Comparison of ENCODE assay signal across 16 mouse cellular contexts in genomic region chr17:29925608-29926606, GRCm38 (mm10). TPM values are rescaled to one million over a fixed set of nuclear protein-coding genes. Genes with fewer than 3 reads are reported as not detected.
DNase-seq lines count a peak whose midpoint lies in the region; ATAC-seq and TF ChIP-seq lines count a peak whose summit lies in the region.
"Had no signal": no experiment of that assay in that cellular context is flagged by ENCODE, and none has a peak within 500 bp of the region (broad histone marks: within the 10 kb centered on the region; RNA-seq: fewer than 3 reads in every experiment).

No protein-coding gene starts in this region.

- H3K36me3 ChIP-seq in forebrain, embryonic 15.5 days: no peaks in the 10 kb centered on the region
- H3K36me3 ChIP-seq in forebrain, embryonic 10.5 days (replicated peaks): no peaks in the 10 kb centered on the region
- H3K36me3 ChIP-seq in MEL (ENCODE audit: control insufficient read depth in 1 of 2, insufficient read depth in 2 of 2, low read length in 2 of 2): peaks cover 0 to 7% of the 10 kb centered on the region in 2 experiments; a peak in 2 of 4 replicates
- H3K36me3 ChIP-seq in intestine, postnatal 0 days (ENCODE audit: control insufficient read depth, insufficient read depth): no peaks in the 10 kb centered on the region
- H3K36me3 ChIP-seq: liver, embryonic 13.5 days; midbrain, embryonic 12.5 days had no signal

- TF ChIP-seq CTCF in MEL (IDR thresholded peaks at IDR 0.05 in 2 of 3, conservative IDR thresholded peaks at IDR 0.05 in 1 of 3; ENCODE audit: control insufficient read depth in 1 of 3, insufficient read depth in 1 of 3, low read depth in 2 of 3, low read length in 3 of 3, poor library complexity in 1 of 3, severe bottlenecking in 1 of 3): peak in 2 of 3 experiments; percentile 10 to 37; a peak in 3 of 6 replicates
- no peak for TF ChIP-seq CTCF in intestine, postnatal 0 days (IDR thresholded peaks at IDR 0.05; ENCODE audit: low read depth)

- H3K4me3 ChIP-seq in forebrain, embryonic 15.5 days: no peak overlapping the region
- no peak overlapping the region for H3K4me3 ChIP-seq in forebrain, embryonic 10.5 days
- no peak overlapping the region for H3K4me3 ChIP-seq in MEL (ENCODE audit: control insufficient read depth in 1 of 2, insufficient read depth in 1 of 2, low read depth in 2 of 2, low read length in 2 of 2)
- H3K4me3 ChIP-seq in intestine, postnatal 0 days (ENCODE audit: low read depth, low read length): no peak overlapping the region
- H3K4me3 ChIP-seq: liver, embryonic 13.5 days; midbrain, embryonic 12.5 days had no signal

- H3K4me1 ChIP-seq in forebrain, embryonic 15.5 days: peaks cover 29% of the 10 kb centered on the region
- H3K4me1 ChIP-seq in forebrain, embryonic 10.5 days: peaks cover 9% of the 10 kb centered on the region
- peaks cover 0 to 8% of the 10 kb centered on the region in 2 experiments; a peak in 2 of 4 replicates for H3K4me1 ChIP-seq in MEL (ENCODE audit: control insufficient read depth in 1 of 2, insufficient read depth in 2 of 2, low read length in 2 of 2)
- no peaks in the 10 kb centered on the region for H3K4me1 ChIP-seq in intestine, postnatal 0 days (replicated peaks; ENCODE audit: control insufficient read depth, insufficient read depth, low read length)

- DNase-seq in forebrain, embryonic 10.5 days (ENCODE audit: extremely low spot score, low spot score): no peak
- peak; percentile 43 to 48 for DNase-seq in right cerebral cortex, postnatal 10 days (ENCODE audit: low spot score in 2 of 2)
- no peak for DNase-seq in right cerebral cortex, postnatal 25 days
- no peak for DNase-seq in MEL (ENCODE audit: low read depth, low spot score)
- peak; percentile 23 for DNase-seq in induced T-regulatory cell, adult 2 months (ENCODE audit: low read depth)
- DNase-seq: cerebellum, adult 2 months; embryo, embryonic 11 days; heart, adult 11 months; kidney, adult 8-10 months; liver, embryonic 13.5 days; lung, postnatal 14 days had no signal

- H3K9me3 ChIP-seq in forebrain, embryonic 15.5 days: no peaks in the 10 kb centered on the region
- H3K9me3 ChIP-seq in forebrain, embryonic 10.5 days: no peaks in the 10 kb centered on the region
- no peaks in the 10 kb centered on the region for H3K9me3 ChIP-seq in MEL (replicated peaks; ENCODE audit: insufficient read depth, low read length)
- no peaks in the 10 kb centered on the region for H3K9me3 ChIP-seq in intestine, postnatal 0 days (ENCODE audit: control insufficient read depth)
- H3K9me3 ChIP-seq: liver, embryonic 13.5 days; midbrain, embryonic 12.5 days had no signal

- no peak overlapping the region for H3K9ac ChIP-seq in forebrain, embryonic 15.5 days (replicated peaks)
- no peak overlapping the region for H3K9ac ChIP-seq in MEL (ENCODE audit: control insufficient read depth, low read depth, low read length, poor library complexity, severe bottlenecking)
- H3K9ac ChIP-seq in intestine, postnatal 0 days (ENCODE audit: low read depth, low read length): no peak overlapping the region
- H3K9ac ChIP-seq: hindbrain, embryonic 14.5 days; liver, embryonic 13.5 days; midbrain, embryonic 12.5 days had no signal

- no peak for TF ChIP-seq POLR2A in MEL (IDR thresholded peaks at IDR 0.05; ENCODE audit: control insufficient read depth in 1 of 2, insufficient read depth in 1 of 2, low read depth in 1 of 2, low read length in 2 of 2, poor library complexity in 1 of 2)

- TF ChIP-seq EP300 in MEL (IDR thresholded peaks at IDR 0.05; ENCODE audit: low read depth in 1 of 2, low read length in 2 of 2): no peak

- no peak overlapping the region for H3K4me2 ChIP-seq in forebrain, embryonic 15.5 days (replicated peaks)
- H3K4me2 ChIP-seq in intestine, postnatal 0 days (replicated peaks; ENCODE audit: low read depth): no peak overlapping the region
- H3K4me2 ChIP-seq: hindbrain, embryonic 14.5 days; liver, embryonic 13.5 days; midbrain, embryonic 12.5 days had no signal

- peak overlapping the region; percentile 53; the same call in 1 of the 2 replicates for H3K27ac ChIP-seq in forebrain, embryonic 15.5 days (replicated peaks)
- H3K27ac ChIP-seq in forebrain, embryonic 10.5 days: no peak overlapping the region
- H3K27ac ChIP-seq in MEL (ENCODE audit: control insufficient read depth, low read depth, low read length): no peak overlapping the region
- no peak overlapping the region for H3K27ac ChIP-seq in intestine, postnatal 0 days (ENCODE audit: low read depth, low read length)
- H3K27ac ChIP-seq: hindbrain, embryonic 14.5 days; liver, embryonic 13.5 days; midbrain, embryonic 12.5 days had no signal

- 44% methylated on average over 26 of the region's 26 CpGs for WGBS in forebrain, embryonic 15.5 days
- WGBS in forebrain, embryonic 10.5 days: 72% methylated on average over 26 of the region's 26 CpGs
- 72% methylated on average over 26 of the region's 26 CpGs for WGBS in intestine, postnatal 0 days

- H3K79me2 ChIP-seq in MEL (ENCODE audit: control insufficient read depth, insufficient read depth, low read length, poor library complexity): no peaks in the 10 kb centered on the region

- peak; percentile 53; the same call in 1 of the 2 replicates for ATAC-seq in forebrain, embryonic 15.5 days (replicated peaks)
- no peak for ATAC-seq in intestine, postnatal 0 days
- no peak for ATAC-seq in megakaryocyte, adult 5-6 weeks (ENCODE audit: poor library complexity, severe bottlenecking)

- H3K27me3 ChIP-seq in forebrain, embryonic 15.5 days: peaks cover 6% of the 10 kb centered on the region; the same call in 1 of the 2 replicates
- peaks cover 28% of the 10 kb centered on the region for H3K27me3 ChIP-seq in forebrain, embryonic 10.5 days (ENCODE audit: poor library complexity, severe bottlenecking)
- no peaks in the 10 kb centered on the region for H3K27me3 ChIP-seq in MEL (ENCODE audit: control insufficient read depth in 1 of 2, insufficient read depth in 2 of 2, low read length in 2 of 2)
- H3K27me3 ChIP-seq in intestine, postnatal 0 days (replicated peaks; ENCODE audit: control insufficient read depth, insufficient read depth, low read length): no peaks in the 10 kb centered on the region

- TF ChIP-seq RAD21 in MEL (IDR thresholded peaks at IDR 0.05; ENCODE audit: low read depth, low read length): no peak

TF ChIP-seq in MEL, 35 proteins besides CTCF, POLR2A, EP300 and RAD21:
- no peak for TF ChIP-seq GABPA (IDR thresholded peaks at IDR 0.05; ENCODE audit: low read depth, low read length)
- TF ChIP-seq CHD1 (IDR thresholded peaks at IDR 0.05; ENCODE audit: low read depth, low read length): no peak
- no peak for TF ChIP-seq ZKSCAN1 (IDR thresholded peaks at IDR 0.05; ENCODE audit: low read depth, low read length)
- no peak for TF ChIP-seq ZC3H11A (IDR thresholded peaks at IDR 0.05; ENCODE audit: low read depth, low read length)
- TF ChIP-seq RCOR1 (IDR thresholded peaks at IDR 0.05; ENCODE audit: low read depth, low read length): no peak
- no peak for TF ChIP-seq NELFE (IDR thresholded peaks at IDR 0.05; ENCODE audit: low read depth, low read length)
- TF ChIP-seq SMC3 (IDR thresholded peaks at IDR 0.05; ENCODE audit: low read depth, low read length): no peak
- TF ChIP-seq MAZ (IDR thresholded peaks at IDR 0.05; ENCODE audit: low read depth, low read length): no peak
- no peak for TF ChIP-seq USF2 (IDR thresholded peaks at IDR 0.05; ENCODE audit: borderline replicate concordance in 1 of 2, insufficient read depth in 1 of 2, low read depth in 1 of 2, low read length in 2 of 2)
- no peak for TF ChIP-seq ELF1 (IDR thresholded peaks at IDR 0.05; ENCODE audit: low read depth, low read length)
- no peak for TF ChIP-seq MYC (IDR thresholded peaks at IDR 0.05; ENCODE audit: low read depth, low read length)
- no peak for TF ChIP-seq MAX (IDR thresholded peaks at IDR 0.05; ENCODE audit: low read length)
TF ChIP-seq in MEL: peak in this region for 0.

RNA-seq across cellular contexts. Expression of gene Mdga1, which starts 44.0 kb away (rescaled TPM):
- polyA plus RNA-seq in forebrain, embryonic 15.5 days (2015; fragmentation: Nextera tagmentation; extraction: Ambion mirVana): 11.3 and 13.4 TPM in 2 replicates
- 2.3 and 3.0 TPM in 2 replicates for polyA plus RNA-seq in forebrain, embryonic 10.5 days (2016; fragmentation: Nextera tagmentation; extraction: Ambion mirVana)
- total RNA-seq in MEL (2012; rRNA removed): 0.26 and 0.27 TPM in 2 replicates
- 1 to 10 TPM in 1 of 2 experiments, not detected in 1; 2.3 TPM for polyA plus RNA-seq in MEL (2012; ENCODE audit: insufficient read depth in 1 of 2, insufficient read length in 2 of 2, low read depth in 1 of 2, low replicate concordance in 2 of 2, missing spikeins in 1 of 2)
- polyA plus RNA-seq in intestine, postnatal 0 days (2015; fragmentation: Nextera tagmentation; extraction: Ambion mirVana): 0.63 and 0.73 TPM in 2 replicates
- total RNA-seq in megakaryocyte, adult 5-6 weeks (2015): 3.4 and 5.2 TPM in 2 replicates
- total RNA-seq in megakaryocyte, adult 5-6 weeks (2017): 1.1 and 2.1 TPM in 2 replicates

Comparison
In these comparisons a context has a peak if more than half of its experiments do, and no peak if none do; other contexts are left out.
1. DNase-seq: peak in right cerebral cortex, postnatal 10 days (2 of 2) and induced T-regulatory cell, adult 2 months (single experiment); none in forebrain, embryonic 10.5 days (single experiment), right cerebral cortex, postnatal 25 days (single experiment) and MEL (single experiment).